Mouse (Mus musculus) cerebellum, postnatal 14 days (tissue): ENCODE results near the gene Cabin1.

Experiments
- DNase-seq, 2 experiments: peaks; one replicate each; pipeline ENCODE4 v3.0.0; 2021; ENCODE audit warnings: mixed read lengths in 2 of 2

Gene Cabin1

GRCm38 (mm10) chr10:75635019-75635692, 129.0 kb downstream of the Cabin1 start:
- peak in 1 of 2 experiments; percentile 9 for DNase-seq

- DNase-seq = peak in 1 of 2 experiments; percentile 7
Measured at GRCm38 (mm10) chr10:75634610-75635009, 129.5 kb downstream of the Cabin1 start.

GRCm38 (mm10) chr10:75633576-75634139, 130.5 kb downstream of the Cabin1 start:
- peak in 1 of 2 experiments; percentile 7 for DNase-seq

- no peak for DNase-seq
Measured at GRCm38 (mm10) chr10:75633048-75633447, 131.1 kb downstream of the Cabin1 start.

GRCm38 (mm10) chr10:75632633-75633032, 131.5 kb downstream of the Cabin1 start:
- DNase-seq = peak in 1 of 2 experiments; percentile 12

- DNase-seq = no peak
Measured at GRCm38 (mm10) chr10:75627490-75627889, 136.7 kb downstream of the Cabin1 start.

DNA sequence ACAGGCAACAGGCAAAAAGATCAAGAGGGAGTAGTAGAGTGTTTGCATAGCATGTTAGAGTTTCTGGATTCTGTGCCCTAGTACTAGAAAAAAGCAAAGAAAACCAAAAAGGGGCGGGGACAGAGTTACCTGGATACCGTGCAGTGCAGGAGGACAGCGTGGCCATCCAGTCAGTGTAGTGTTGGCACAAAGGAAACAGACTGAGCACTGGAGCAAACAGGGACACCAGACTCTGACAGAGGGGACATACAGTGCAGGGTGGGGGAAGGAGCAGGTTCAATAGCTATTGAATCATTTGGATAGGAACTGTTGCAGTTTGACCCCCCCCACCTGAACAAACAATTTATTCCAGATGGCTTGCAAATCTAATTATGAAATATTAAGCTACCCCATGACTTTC, 137.2 kb downstream of the Cabin1 start:
- no peak for DNase-seq

DNA sequence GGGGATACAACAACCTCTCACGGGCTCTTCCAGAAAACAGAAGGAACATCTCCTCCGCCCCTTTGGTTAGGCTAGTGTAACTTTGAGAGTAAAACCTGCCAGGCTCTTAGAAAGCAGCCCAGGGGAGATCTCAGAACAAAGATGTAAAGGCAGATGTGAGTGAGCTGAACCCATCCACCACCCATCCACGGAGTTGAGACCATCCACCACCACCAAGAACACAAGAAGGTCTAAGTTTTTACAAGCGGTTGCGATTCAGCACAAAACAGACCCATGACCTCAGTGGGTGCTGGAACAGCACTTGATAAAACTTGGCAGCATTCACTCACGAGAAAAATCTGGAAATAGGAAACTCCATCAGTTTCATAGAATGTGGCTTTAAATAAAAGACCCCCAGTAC, 138.2 kb downstream of the Cabin1 start:
- DNase-seq = no peak

DNA sequence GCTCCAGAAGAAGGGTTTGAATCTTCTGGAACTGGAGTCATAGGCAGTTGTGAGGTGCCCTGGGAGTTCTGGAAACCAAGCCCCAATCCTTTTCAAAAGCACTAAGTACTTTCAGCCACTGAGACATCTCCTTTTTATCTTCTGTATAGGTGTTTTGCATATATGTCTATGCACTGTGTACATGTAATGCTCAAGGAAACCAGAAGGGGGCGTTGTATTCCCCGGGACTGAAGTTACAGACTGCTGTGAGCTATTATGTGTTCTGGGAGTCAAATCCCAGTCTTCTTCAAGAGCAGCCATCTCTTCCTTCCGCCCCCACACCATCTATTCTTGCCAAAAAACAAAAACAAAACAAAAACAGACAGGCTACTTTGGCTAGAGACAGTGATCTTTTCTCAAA, 143.3 kb downstream of the Cabin1 start:
- DNase-seq = no peak

GRCm38 (mm10) chr10:75616044-75616443, 148.1 kb downstream of the Cabin1 start:
- DNase-seq = no peak

- no peak for DNase-seq
Measured at GRCm38 (mm10) chr10:75610486-75610885, 153.7 kb downstream of the Cabin1 start.

DNA sequence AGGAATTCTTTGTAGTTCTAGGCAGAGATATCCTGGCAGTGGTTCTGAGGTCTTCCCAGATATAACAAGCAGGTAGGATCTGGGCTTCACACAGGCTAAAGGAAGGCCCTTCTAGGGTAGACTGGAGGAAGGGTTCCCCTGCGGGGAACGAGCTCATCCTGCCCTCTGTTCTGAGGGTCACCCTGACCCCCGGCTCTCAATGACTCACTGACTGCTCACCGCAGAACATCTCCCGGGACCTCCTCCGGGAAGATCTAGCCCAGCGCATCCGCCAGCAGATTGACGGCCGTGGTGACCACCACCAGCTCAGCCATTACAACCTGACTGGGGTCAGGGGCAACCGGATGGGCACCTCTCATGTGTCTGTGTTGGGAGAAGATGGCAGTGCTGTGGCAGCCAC, 155.2 kb downstream of the Cabin1 start:
- DNase-seq = no peak

- DNase-seq = no peak
Measured at GRCm38 (mm10) chr10:75607253-75607652, 156.9 kb downstream of the Cabin1 start.

DNA sequence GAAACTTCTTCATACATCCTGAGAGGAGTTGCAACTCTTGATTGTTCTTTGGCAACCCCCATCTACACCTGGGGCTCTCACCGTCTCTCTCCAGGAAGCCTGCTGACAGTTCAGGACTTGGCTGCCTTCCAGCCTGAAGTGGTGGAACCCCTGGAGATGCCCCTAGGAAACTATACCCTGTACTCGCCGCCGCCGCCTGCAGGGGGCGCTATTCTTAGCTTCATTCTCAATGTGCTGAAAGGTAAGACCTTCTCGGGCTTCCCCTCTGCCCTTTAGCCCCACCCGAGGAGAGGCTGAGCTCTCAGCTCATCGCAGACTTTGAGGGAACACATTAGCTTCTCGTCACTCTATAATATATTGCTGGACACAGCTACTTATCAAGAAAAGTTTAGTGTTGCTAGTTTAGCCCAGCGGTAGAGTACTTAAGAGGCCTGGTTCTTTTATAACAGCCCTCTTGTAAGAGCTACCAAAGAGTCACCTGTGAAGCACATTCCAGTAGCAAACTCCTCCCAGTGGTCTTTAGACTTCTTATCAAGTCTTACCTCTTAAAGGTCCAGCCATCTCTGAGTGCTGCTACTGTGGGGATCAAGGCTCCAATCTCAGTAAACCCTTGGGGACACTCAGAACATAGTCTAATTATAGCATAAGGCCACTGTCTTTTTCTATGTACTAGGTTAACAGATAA, 158.8 kb downstream of the Cabin1 start:
- DNase-seq = no peak

GRCm38 (mm10) chr10:75600189-75600730, 163.9 kb downstream of the Cabin1 start:
- no peak for DNase-seq
